Mouse (Mus musculus) hindbrain, embryonic 13.5 days (tissue): ENCODE data around the gene Tbxas1. TPM values are rescaled to one million over a fixed set of nuclear protein-coding genes. Genes with fewer than 3 reads are reported as not detected.

Experiments used
- ATAC-seq: fragments of 200-750 bp; cut with Nextera tagmentation; 2 replicates; pipeline ENCODE4 v1.8.0; 2017; ENCODE audit warnings: moderate TSS enrichment; ENCODE audit not compliant: low FRiP score
- H3K27ac ChIP-seq: fragments of 300-500 bp; sonication (generic); 2 replicates; pipeline ENCODE4 v1.5.1; 2015; ENCODE audit warnings: inconsistent platforms, mild to moderate bottlenecking, moderate library complexity
- H3K27me3 ChIP-seq: fragments of 300-500 bp; sonication (generic); 2 replicates; pipeline ENCODE4 v1.6.1; 2015; ENCODE audit warnings: mild to moderate bottlenecking, inconsistent platforms
- H3K36me3 ChIP-seq: fragments of 300-500 bp; sonication (generic); 2 replicates; pipeline ENCODE4 v1.6.1; 2015; ENCODE audit warnings: mild to moderate bottlenecking, inconsistent platforms
- H3K4me1 ChIP-seq: fragments of 300-500 bp; sonication (generic); replicated peaks from 2 replicates; pipeline ENCODE4 v1.6.1; 2015; ENCODE audit warnings: inconsistent platforms
- H3K4me2 ChIP-seq: fragments of 300-500 bp; sonication (generic); 2 replicates; pipeline ENCODE4 v1.6.1; 2015; ENCODE audit warnings: inconsistent platforms, mild to moderate bottlenecking, moderate library complexity
- H3K4me3 ChIP-seq: fragments of 300-500 bp; sonication (generic); 2 replicates; pipeline ENCODE4 v1.5.1; 2015; ENCODE audit warnings: mild to moderate bottlenecking, inconsistent platforms
- H3K9ac ChIP-seq: fragments of 300-500 bp; sonication (generic); 2 replicates; pipeline ENCODE4 v1.6.1; 2015; ENCODE audit warnings: mild to moderate bottlenecking, inconsistent platforms
- H3K9me3 ChIP-seq: fragments of 300-500 bp; sonication (generic); 2 replicates; pipeline ENCODE4 v1.6.1; 2016; ENCODE audit warnings: inconsistent platforms
- WGBS: fragments of 180-500 bp; shearing (Covaris S2); methylation state at CpG from one replicate; pipeline ENCODE4 v1.1.7; 2015; 5-methylcytosine and 5-hydroxymethylcytosine counted together
- polyA plus RNA-seq: library from polyadenylated mRNA; unstranded; fragments of >200 nt; fragmentation: Nextera tagmentation; extraction: Ambion mirVana; gene quantifications from 2 replicates; pipeline ENCODE4 v1.2.1, GENCODE M21; 2015

Tbxas1 gene
- polyA plus RNA-seq, 1 experiment from 2014 or later: 2.7 TPM

DNA sequence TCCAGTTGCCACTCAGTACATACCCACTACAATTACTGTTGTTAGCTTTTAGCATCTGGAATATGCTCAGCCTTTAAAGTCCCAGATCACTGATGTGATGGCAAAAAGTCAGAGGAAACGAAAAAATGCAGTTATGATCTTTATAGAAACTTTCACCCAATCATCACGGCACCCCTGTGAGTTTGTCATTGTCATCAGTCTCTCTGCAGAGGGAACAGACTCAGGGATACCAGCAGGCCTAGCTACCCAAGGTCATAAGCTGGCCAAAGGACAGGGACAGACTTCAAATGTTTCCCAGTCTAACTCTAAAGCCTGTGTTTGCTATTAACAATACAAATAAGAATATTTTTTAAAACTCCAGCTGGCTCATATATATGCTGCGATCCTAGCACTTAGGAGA lies 33.7 kb upstream of the Tbxas1 start:
- Histone ChIP-seq H3K27ac (no peak overlapping the region; the same call in 1 of the 2 replicates), H3K4me1 (peaks cover 55% of the 10 kb centered on the region), H3K9ac (no peak overlapping the region), H3K36me3 (no peaks in the 10 kb centered on the region), H3K27me3 (no peaks in the 10 kb centered on the region), H3K4me3 (no peak overlapping the region), H3K9me3 (no peaks in the 10 kb centered on the region), H3K4me2 (no peak overlapping the region)
- WGBS: 88% methylated on average over 3 of the region's 3 CpGs
- no peak for ATAC-seq

DNA sequence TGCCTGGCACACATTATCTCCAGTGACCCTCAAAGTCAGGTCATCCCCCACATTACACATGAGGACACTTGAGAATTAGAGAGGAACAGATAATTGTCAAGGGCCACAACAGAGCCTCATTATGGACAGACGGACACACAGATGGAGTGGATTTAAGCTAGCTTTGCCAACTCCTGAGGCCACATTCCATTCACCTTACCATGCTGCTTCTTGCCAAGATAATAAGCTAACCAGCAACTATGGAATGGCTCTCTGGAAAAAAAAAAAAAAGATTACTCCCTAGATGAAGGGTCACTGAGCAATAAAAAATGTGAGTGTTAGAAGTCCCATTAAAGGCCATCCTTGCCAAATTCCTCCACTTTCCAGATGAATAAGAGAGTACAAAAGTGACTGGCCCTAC lies 30.1 kb upstream of the Tbxas1 start:
- Histone ChIP-seq H3K27me3 (no peaks in the 10 kb centered on the region), H3K9me3 (no peaks in the 10 kb centered on the region), H3K4me1 (peaks cover 69% of the 10 kb centered on the region), H3K9ac (no peak overlapping the region), H3K27ac (no peak overlapping the region), H3K36me3 (no peaks in the 10 kb centered on the region), H3K4me3 (no peak overlapping the region), H3K4me2 (no peak overlapping the region)
- 30% methylated on average over 1 of the region's 1 CpGs for WGBS
- no peak for ATAC-seq

DNA sequence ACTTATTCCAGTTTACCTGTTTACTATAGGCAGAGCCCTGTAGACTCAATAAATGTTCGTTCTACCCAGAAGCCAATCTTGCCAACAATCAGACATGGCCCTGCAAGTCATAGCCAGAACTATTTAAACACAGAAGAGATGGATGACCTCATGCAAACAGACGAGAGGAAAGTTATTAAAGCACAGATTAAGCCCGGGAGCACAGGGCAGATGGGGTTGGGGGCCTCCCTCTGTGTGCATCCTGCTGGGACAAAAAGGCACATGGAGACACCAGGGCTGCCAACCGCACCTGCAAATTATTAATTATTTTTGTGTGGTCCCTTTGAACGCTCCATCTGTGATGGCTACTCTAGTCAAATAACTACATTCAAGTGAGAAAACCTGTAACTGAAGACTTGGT lies 29.3 kb upstream of the Tbxas1 start:
- H3K4me3 ChIP-seq: no peak overlapping the region
- peaks cover 65% of the 10 kb centered on the region for H3K4me1 ChIP-seq
- H3K4me2 ChIP-seq: no peak overlapping the region
- H3K27ac ChIP-seq: 0 out of 2 replicates have a peak overlapping the region, but pooled peaks have one; percentile 55
- 47% methylated on average over 5 of the region's 5 CpGs for WGBS
- no peak overlapping the region for H3K9ac ChIP-seq
- no peak for ATAC-seq
- no peaks in the 10 kb centered on the region for H3K9me3 ChIP-seq
- no peaks in the 10 kb centered on the region for H3K27me3 ChIP-seq
- no peaks in the 10 kb centered on the region for H3K36me3 ChIP-seq

DNA sequence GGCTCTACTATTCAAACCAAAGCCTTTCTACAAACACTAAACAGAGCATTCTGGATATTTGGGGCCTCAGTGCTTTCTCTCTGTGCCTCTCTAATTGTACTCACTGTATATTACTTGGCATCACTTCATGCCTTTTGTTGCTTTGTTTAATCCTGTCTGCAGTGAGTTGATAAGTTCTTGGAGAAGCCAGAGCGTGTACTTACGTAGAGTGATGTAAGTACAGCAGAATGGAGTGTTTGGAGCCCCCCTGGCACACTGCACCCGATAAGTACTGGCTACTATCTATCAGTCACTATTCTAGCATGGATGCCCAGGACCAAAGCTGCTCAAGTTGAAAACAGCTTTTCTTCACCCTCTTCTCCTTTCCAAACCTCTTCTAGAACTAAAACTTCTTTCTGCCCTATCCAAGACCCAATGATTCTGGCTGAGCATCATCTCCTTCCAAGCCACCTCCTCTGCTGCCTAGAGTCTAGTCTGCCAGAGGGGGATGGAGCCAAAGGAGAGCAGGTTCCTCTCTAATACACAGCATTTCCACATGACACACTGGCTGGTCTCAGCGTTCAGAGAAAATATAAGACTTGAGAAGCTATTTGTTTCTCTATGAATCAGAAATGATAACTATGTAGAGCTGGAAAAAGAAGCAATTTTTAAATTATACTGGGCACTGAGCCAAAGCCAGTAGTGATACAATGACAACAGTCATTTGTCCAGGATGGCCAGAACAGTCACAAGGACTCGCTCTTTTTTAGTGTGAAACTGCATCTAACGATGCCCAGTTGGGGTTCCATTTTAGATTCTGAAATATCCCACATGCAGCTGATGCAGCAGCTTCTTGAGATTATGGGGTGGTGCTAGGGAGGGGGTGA lies 28.6 kb upstream of the Tbxas1 start:
- H3K4me2 ChIP-seq: no peak overlapping the region
- H3K9me3 ChIP-seq: no peaks in the 10 kb centered on the region
- H3K4me3 ChIP-seq: no peak overlapping the region
- 66% methylated on average over 6 of the region's 6 CpGs for WGBS
- no peak for ATAC-seq
- peak overlapping the region; percentile 55 for H3K27ac ChIP-seq
- H3K27me3 ChIP-seq: no peaks in the 10 kb centered on the region
- no peak overlapping the region for H3K9ac ChIP-seq
- no peaks in the 10 kb centered on the region for H3K36me3 ChIP-seq
- peaks cover 61% of the 10 kb centered on the region for H3K4me1 ChIP-seq

DNA sequence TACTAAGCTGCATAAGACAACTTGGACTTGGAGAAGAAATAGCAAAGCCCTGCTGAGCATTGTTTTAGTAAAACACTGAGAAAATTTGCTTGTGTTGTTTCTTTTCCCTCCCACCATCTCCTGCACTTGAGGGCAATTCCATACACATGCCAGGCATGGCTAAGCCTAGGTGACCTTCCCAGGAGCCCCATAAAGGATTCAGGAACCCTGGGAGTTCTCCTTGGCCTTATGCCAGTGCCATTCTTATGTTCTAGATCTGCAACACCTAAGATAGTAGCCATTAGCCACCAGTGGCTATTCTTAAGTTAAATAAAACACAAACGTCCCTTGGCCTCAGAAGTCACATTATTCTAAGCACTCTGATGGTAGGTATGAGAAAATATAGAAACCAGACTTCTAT lies 27.8 kb upstream of the Tbxas1 start:
- Histone ChIP-seq H3K36me3 (no peaks in the 10 kb centered on the region), H3K9me3 (no peaks in the 10 kb centered on the region), H3K4me2 (no peak overlapping the region), H3K4me3 (no peak overlapping the region), H3K4me1 (peaks cover 65% of the 10 kb centered on the region), H3K27ac (peak overlapping the region; percentile 55), H3K9ac (no peak overlapping the region), H3K27me3 (no peaks in the 10 kb centered on the region)
- 77% methylated on average over 1 of the region's 1 CpGs for WGBS
- ATAC-seq: no peak

DNA sequence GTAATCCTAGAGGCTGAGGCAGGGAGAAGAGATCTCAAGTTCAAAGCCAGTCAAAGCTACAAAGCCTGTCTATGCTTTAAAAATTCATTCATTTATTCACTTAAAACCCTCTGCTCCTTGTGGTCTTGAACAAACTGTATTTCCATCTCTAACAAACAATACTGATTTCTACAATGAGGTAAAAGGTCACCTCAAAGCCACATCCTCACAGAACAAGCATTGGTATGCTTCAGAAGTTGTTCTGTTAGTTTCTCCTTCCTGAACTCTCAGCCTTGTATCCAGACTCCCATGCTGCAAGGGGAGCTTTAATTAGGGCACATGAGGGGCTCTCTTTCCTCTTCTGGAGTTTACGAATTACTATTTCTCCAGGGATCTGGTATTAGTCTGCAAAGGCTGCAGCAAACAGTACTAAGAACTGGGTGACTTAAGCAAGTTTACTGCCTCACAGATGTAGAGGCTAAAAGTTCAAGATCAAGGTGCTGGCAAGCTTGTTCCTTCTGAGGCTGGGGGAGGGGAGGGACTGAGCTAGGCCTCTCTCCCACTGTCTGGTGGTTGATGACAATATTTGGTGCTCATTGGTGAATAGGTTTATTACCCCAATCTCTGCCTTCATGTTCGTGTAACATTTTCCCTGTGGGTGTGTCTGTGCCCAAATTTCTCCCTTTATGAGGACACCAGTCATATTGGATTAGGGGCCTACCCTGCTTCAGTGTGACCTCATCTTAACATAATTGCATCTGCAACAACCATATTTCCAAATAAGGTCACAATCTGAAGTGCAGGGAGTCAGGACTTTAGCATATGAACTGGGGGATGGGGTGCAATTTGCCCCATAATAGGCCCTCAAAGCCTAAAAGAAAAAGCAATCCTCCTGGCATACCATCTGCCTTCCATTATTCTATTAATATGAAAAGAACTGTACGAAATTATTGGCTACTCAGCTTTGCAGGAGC lies 27.0 kb upstream of the Tbxas1 start:
- Histone ChIP-seq H3K36me3 (no peaks in the 10 kb centered on the region), H3K27me3 (no peaks in the 10 kb centered on the region), H3K4me3 (no peak overlapping the region), H3K4me1 (peaks cover 73% of the 10 kb centered on the region), H3K4me2 (no peak overlapping the region), H3K9me3 (no peaks in the 10 kb centered on the region), H3K27ac (peak overlapping the region; percentile 52), H3K9ac (no peak overlapping the region)
- no peak for ATAC-seq
- WGBS: 55% methylated on average over 3 of the region's 3 CpGs

DNA sequence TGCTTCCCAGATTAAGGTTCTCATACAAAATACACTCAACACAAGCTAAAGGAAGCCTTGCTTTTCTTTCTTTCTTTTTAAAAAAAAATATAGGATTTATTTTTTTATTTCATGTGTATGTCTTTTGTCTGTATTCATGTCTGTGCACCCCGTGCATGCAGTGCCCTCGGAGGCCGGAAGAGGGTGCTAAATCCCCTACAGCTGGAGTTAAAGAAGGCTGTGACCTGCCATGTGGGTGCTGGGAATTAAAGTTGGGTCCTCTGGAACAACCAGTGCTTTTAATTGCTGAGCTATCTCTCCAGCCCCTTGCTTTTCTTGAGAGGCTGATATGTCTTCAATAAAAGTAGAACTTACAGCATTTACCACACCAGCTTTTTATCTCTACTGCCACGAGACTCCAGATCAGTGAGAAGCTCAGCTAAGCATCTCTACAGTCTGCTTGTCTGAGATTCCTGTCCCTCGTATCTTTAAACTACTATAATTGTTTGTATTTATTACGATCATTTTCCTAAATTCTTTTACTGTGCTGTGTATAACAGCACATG lies 24.4 kb upstream of the Tbxas1 start:
- Histone ChIP-seq H3K27ac (no peak overlapping the region), H3K27me3 (no peaks in the 10 kb centered on the region), H3K4me3 (no peak overlapping the region), H3K4me2 (no peak overlapping the region), H3K36me3 (no peaks in the 10 kb centered on the region), H3K9me3 (no peaks in the 10 kb centered on the region), H3K4me1 (peaks cover 86% of the 10 kb centered on the region), H3K9ac (no peak overlapping the region)
- WGBS: 95% methylated on average over 6 of the region's 6 CpGs
- no peak for ATAC-seq

DNA sequence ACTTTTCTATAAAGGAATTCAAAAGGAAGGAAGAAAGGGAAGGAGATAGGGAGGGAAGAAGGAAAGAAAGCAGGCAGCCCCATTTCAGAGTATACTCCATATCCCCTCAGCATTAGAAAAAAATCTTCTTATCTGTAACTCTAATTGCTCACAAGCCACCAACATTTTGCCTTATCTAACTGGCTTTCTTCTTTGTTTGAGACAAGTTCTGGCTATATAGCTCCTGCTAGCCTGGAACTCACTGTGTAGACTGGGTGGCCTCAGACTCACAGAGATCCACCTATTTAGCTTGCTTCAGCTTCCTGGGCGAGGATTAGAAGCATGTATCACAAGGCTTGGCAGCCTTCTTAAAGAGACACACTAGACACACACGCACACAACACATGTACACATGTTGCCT lies 23.5 kb upstream of the Tbxas1 start:
- Histone ChIP-seq H3K27me3 (no peaks in the 10 kb centered on the region), H3K27ac (no peak overlapping the region), H3K9me3 (no peaks in the 10 kb centered on the region), H3K4me3 (no peak overlapping the region), H3K9ac (no peak overlapping the region), H3K4me2 (no peak overlapping the region), H3K36me3 (no peaks in the 10 kb centered on the region), H3K4me1 (peaks cover 80% of the 10 kb centered on the region)
- no peak for ATAC-seq
- WGBS: 77% methylated on average over 2 of the region's 2 CpGs

DNA sequence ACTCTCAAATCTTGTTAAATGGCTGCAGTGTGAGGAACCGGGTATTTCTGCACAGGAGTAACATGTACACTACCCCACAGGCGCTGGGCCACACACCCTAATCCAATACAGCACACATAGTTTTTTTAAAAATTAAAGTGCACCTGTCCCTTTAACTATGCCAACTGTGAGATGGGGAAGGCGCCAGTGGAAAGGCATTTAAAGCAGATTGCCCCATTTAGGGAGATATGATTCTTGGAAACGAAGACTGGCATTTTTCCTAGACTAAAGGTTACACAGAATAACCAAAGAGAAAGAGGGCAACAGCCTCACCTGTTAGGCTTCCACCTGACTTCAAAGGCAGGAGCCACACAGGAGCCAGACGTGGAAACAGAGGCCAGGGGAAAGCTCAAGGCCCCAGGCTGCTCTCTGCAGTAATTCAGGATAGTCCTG lies 21.6 kb upstream of the Tbxas1 start:
- no peak overlapping the region for H3K27ac ChIP-seq

DNA sequence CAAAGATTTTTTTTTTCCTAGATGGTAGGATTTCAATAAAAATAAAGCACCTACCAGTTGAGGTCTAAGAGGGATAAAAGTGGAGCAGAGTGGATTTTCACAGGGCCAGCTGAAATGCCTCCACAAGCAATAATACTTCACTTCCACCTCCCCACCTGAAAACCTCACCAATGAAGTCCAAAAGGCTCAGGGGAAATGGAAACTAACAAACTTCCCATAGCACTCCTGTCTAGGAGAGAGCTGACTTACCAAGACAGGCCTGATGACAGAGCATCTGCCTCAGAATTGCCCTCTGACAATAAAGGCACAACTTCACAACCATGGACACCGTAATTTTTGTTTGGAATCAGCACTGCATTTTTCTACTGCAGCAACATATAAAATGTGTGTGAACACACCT lies 15.4 kb upstream of the Tbxas1 start:
- Histone ChIP-seq H3K9me3 (no peaks in the 10 kb centered on the region), H3K4me2 (no peak overlapping the region), H3K27me3 (no peaks in the 10 kb centered on the region), H3K27ac (no peak overlapping the region), H3K36me3 (no peaks in the 10 kb centered on the region), H3K9ac (no peak overlapping the region), H3K4me1 (peaks cover 36% of the 10 kb centered on the region), H3K4me3 (no peak overlapping the region)
- 86% methylated on average over 1 of the region's 1 CpGs for WGBS
- ATAC-seq: no peak

More for the DNA sequence above, 21.6 kb upstream of the Tbxas1 start:
- Histone ChIP-seq H3K4me1 (peaks cover 66% of the 10 kb centered on the region), H3K9me3 (no peaks in the 10 kb centered on the region), H3K36me3 (no peaks in the 10 kb centered on the region), H3K9ac (no peak overlapping the region), H3K4me2 (no peak overlapping the region), H3K27me3 (no peaks in the 10 kb centered on the region), H3K4me3 (no peak overlapping the region)
- ATAC-seq: no peak
- 75% methylated on average over 5 of the region's 5 CpGs for WGBS

DNA sequence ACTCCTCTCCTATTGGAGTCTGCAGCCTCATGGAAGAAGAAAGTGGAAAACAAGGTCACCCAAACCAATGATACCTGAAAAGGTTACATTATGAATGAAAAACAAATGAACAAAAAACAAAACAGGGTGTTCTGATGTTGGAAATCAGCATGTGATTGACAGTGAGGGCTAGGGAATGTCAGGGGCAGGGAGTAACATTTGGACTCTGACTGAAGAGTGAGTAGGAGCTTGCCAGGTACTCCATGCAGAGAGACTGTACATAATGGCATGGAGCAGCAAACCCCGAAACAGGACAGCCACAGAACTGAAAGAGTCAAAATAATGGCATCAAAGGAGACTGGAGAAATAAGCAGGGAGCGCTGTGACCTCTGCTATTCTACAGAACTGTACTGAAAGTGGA lies 14.9 kb upstream of the Tbxas1 start:
- 88% methylated on average over 2 of the region's 2 CpGs for WGBS
- H3K4me3 ChIP-seq: no peak overlapping the region
- H3K27me3 ChIP-seq: no peaks in the 10 kb centered on the region
- no peaks in the 10 kb centered on the region for H3K36me3 ChIP-seq
- ATAC-seq: no peak
- no peak overlapping the region for H3K9ac ChIP-seq
- no peak overlapping the region for H3K4me2 ChIP-seq
- H3K4me1 ChIP-seq: peaks cover 38% of the 10 kb centered on the region
- H3K9me3 ChIP-seq: no peaks in the 10 kb centered on the region
- H3K27ac ChIP-seq: no peak overlapping the region

DNA sequence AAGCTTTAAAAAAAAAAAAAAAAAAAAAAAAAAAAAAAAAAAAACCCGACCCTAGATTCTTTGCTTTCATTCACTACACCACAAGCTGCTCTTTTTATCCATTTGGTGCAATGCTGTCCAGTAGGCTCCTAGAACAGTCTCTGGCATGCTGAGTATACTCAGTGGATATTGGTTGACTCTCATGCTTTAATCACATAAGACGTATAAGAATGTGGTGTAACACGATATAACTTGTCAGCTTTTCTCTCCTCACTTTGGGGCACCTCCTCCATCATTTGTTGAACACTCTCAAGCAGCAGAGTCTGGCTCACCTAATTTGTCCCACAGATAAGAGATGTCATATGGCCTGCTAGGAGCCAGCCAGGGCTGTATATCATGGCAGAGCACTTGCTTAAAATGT lies 11.6 kb upstream of the Tbxas1 start:
- WGBS: 54% methylated on average over 3 of the region's 3 CpGs
- peaks cover 58% of the 10 kb centered on the region for H3K4me1 ChIP-seq
- ATAC-seq: no peak

More for the DNA sequence above, 11.6 kb upstream of the Tbxas1 start:
- H3K36me3 ChIP-seq: no peaks in the 10 kb centered on the region
- no peaks in the 10 kb centered on the region for H3K9me3 ChIP-seq
- H3K4me2 ChIP-seq: no peak overlapping the region
- H3K27me3 ChIP-seq: no peaks in the 10 kb centered on the region
- no peak overlapping the region for H3K27ac ChIP-seq
- no peak overlapping the region for H3K9ac ChIP-seq
- no peak overlapping the region for H3K4me3 ChIP-seq
